Mouse (Mus musculus): ENCODE data around the gene Pln.

DNA sequence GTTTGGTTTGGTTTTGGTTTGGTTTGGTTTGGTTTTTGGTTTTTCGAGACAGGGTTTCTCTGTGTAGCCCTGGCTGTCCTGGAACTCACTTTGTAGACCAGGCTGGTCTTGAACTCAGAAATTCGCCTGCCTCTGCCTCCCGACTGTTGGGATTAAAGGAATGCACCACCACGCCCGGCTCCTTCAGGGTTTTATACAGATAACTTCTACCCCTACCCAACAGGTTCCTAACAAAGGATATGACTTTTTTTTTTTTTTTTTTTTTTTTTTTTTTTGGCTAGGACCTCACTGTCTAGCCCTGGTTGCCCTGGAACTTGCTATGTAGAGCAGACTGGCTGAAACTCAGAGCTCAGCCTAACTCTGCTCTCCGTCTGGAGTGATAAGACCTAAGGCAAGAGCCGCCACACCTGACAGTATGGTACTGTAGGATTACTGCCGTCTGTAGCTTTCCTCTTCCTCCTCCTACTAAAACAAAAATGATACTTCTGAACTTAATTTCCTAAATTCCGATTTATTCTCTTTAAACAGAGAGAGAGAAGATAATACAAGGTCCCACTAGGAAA is 4.8 kb downstream of the Pln start:
- TF ChIP-seq POLR2A (IDR thresholded peaks at IDR 0.05; ENCODE audit: borderline replicate concordance, extremely low read depth, insufficient read depth, insufficient read length, poor library complexity, severe bottlenecking) (no peak), CTCF (IDR thresholded peaks at IDR 0.05; ENCODE audit: borderline replicate concordance, extremely low read depth, insufficient read depth, insufficient read length) (no peak)

All from brain, embryonic 14.5 days (tissue).